Mouse (Mus musculus): ENCODE measurements at regions not wholly inside any gene's neighbourhood (a gene's known extent, or its start where the extent isn't known, plus 50 kb on each side); places are given as distances from the start of the nearest gene placed in this dataset.
A peak's percentile ranks its signal among the peaks of the same experiment; 100 is the strongest.

- DNase-seq (ENCODE audit: low spot score in 2 of 2): peak in 1 of 2 experiments; percentile 75
- intact Hi-C loops (cut with DNase I): no loop called here
Measured at GRCm38 (mm10) chr14:80237552-80237951, 253.7 kb downstream of the Olfm4 start.

GRCm38 (mm10) chr14:80244640-80245302 is 260.9 kb downstream of the Olfm4 start:
- intact Hi-C loops (cut with DNase I): no loop called here
- peak in 1 of 2 experiments; percentile 31 for DNase-seq (ENCODE audit: low spot score in 2 of 2)

GRCm38 (mm10) chr14:80247575-80247974 is 263.7 kb downstream of the Olfm4 start:
- DNase-seq (ENCODE audit: low spot score in 2 of 2): peak; percentile 65 to 82
- intact Hi-C loops (cut with DNase I): no loop called here

- intact Hi-C loops (cut with DNase I): no loop called here
- DNase-seq (ENCODE audit: low spot score in 2 of 2): peak in 1 of 2 experiments; percentile 85
Measured at GRCm38 (mm10) chr14:80249882-80250281, 266.0 kb downstream of the Olfm4 start.

- intact Hi-C loops (cut with DNase I): no loop called here
- DNase-seq (ENCODE audit: low spot score in 2 of 2): no peak
Measured at GRCm38 (mm10) chr14:80257086-80257485, 273.2 kb downstream of the Olfm4 start.

GRCm38 (mm10) chr14:80263173-80263572 is 279.3 kb downstream of the Olfm4 start:
- DNase-seq (ENCODE audit: low spot score in 2 of 2): peak; percentile 42 to 55
- intact Hi-C loops (cut with DNase I): no loop called here

GRCm38 (mm10) chr14:80265081-80265480 is 281.2 kb downstream of the Olfm4 start:
- intact Hi-C loops (cut with DNase I): loop anchor here (5.0 kb wide), 1 partner anchor 582 kb away; no protein-coding TSS in a partner anchor
- peak; percentile 48 to 59 for DNase-seq (ENCODE audit: low spot score in 2 of 2)

GRCm38 (mm10) chr14:80269179-80269951 is 285.5 kb downstream of the Olfm4 start:
- DNase-seq (ENCODE audit: low spot score in 2 of 2): peak; percentile 82 to 89
- intact Hi-C loops (cut with DNase I): loop anchor here (5.0 kb wide), 1 partner anchor 578 kb away; no protein-coding TSS in a partner anchor

- DNase-seq (ENCODE audit: low spot score in 2 of 2): no peak
- intact Hi-C loops (cut with DNase I): no loop called here
Measured at GRCm38 (mm10) chr14:80270063-80270462, 286.2 kb downstream of the Olfm4 start.

GRCm38 (mm10) chr14:80280188-80280587 is 296.3 kb downstream of the Olfm4 start:
- DNase-seq (ENCODE audit: low spot score in 2 of 2): no peak
- intact Hi-C loops (cut with DNase I): no loop called here

GRCm38 (mm10) chr14:80283726-80284125 is 299.8 kb downstream of the Olfm4 start:
- intact Hi-C loops (cut with DNase I): no loop called here
- no peak for DNase-seq (ENCODE audit: low spot score in 2 of 2)

GRCm38 (mm10) chr14:80291360-80291759 is 307.5 kb downstream of the Olfm4 start:
- peak in 1 of 2 experiments; percentile 53 for DNase-seq (ENCODE audit: low spot score in 2 of 2)
- intact Hi-C loops (cut with DNase I): no loop called here

- DNase-seq (ENCODE audit: low spot score in 2 of 2): peak in 1 of 2 experiments; percentile 56
- intact Hi-C loops (cut with DNase I): no loop called here
Measured at GRCm38 (mm10) chr14:80293378-80293777, 309.5 kb downstream of the Olfm4 start.

GRCm38 (mm10) chr14:80329651-80330050 is 345.8 kb downstream of the Olfm4 start:
- DNase-seq (ENCODE audit: low spot score in 2 of 2): no peak
- intact Hi-C loops (cut with DNase I): no loop called here

GRCm38 (mm10) chr14:80362024-80362622 is 378.2 kb downstream of the Olfm4 start:
- intact Hi-C loops (cut with DNase I): no loop called here

GRCm38 (mm10) chr14:80369448-80370153 is 385.7 kb downstream of the Olfm4 start:
- DNase-seq (ENCODE audit: low spot score in 2 of 2): no peak
- intact Hi-C loops (cut with DNase I): no loop called here

More at GRCm38 (mm10) chr14:80362024-80362622, 378.2 kb downstream of the Olfm4 start:
- DNase-seq (ENCODE audit: low spot score in 2 of 2): no peak

GRCm38 (mm10) chr14:80374290-80374689 is 390.4 kb downstream of the Olfm4 start:
- peak in 1 of 2 experiments; percentile 4 for DNase-seq (ENCODE audit: low spot score in 2 of 2)
- intact Hi-C loops (cut with DNase I): no loop called here

GRCm38 (mm10) chr14:80377064-80377463 is 393.2 kb downstream of the Olfm4 start:
- intact Hi-C loops (cut with DNase I): no loop called here
- DNase-seq (ENCODE audit: low spot score in 2 of 2): no peak

- DNase-seq (ENCODE audit: low spot score in 2 of 2): no peak
- intact Hi-C loops (cut with DNase I): no loop called here
Measured at GRCm38 (mm10) chr14:80391418-80391817, 407.5 kb downstream of the Olfm4 start.

GRCm38 (mm10) chr14:80408317-80408716 is 424.4 kb downstream of the Olfm4 start:
- intact Hi-C loops (cut with DNase I): no loop called here
- DNase-seq (ENCODE audit: low spot score in 2 of 2): no peak
